Mouse (Mus musculus): ENCODE measurements around the gene Pkmyt1. TPM values are rescaled to one million over a fixed set of nuclear protein-coding genes. Genes with fewer than 3 reads are reported as not detected.

Gene Pkmyt1
- total RNA-seq (2023): 10 to 100 TPM; 39.0 to 46.1 TPM

GRCm38 (mm10) chr17:23725999-23726757 is at the start of gene Pkmyt1:
TSS of gene Pkmyt1 (plus strand) at chr17:23726336.

GRCm38 (mm10) chr17:23677236-23677679 is 48.9 kb upstream of the Pkmyt1 start, which contains the start of gene Tnfrsf12a:
TSS of gene Tnfrsf12a (minus strand) at chr17:23677468.

DNA sequence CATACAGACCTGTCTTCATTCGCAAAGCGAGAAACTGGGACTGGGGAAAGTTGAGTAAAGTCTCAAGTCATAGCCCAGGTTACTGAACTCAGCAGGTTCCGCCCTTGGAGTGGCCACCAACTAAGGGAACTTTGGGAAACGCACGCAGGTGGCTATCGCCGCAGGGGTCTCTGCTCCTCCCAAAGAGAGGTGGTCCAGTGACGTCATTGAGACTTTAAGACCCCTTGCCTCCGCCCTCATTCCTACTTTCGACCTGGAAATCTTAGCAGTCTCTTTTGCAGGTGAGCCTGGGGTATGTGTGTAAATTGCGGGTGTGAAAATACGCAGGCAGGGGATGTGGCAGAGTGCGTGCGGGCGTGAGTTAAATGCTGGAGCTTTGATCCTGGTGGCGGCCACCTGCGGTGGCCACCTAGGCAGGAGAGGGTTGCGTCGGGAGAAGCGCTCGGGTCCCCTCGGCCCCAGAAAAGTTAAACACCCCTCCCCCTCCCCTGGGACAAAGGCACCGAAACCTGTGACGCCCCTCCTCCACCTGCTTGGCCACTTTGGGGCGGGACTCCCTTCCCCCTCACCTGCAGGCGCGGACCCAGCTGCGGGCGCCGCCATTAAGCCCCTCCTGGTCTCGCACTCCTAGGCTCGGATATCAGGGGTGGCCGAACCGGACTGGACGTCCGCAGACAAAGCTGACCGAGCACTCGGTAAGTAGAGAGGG is 46.9 kb upstream of the Pkmyt1 start, which contains the start of gene Cldn6:
TSS of gene Cldn6 (plus strand) at position 123 of the 709 bp plus-strand sequence.

GRCm38 (mm10) chr17:23683856-23684672 is 42.1 kb upstream of the Pkmyt1 start, which contains the start of gene Cldn9:
TSS of gene Cldn9 (minus strand) at chr17:23684026.

DNA sequence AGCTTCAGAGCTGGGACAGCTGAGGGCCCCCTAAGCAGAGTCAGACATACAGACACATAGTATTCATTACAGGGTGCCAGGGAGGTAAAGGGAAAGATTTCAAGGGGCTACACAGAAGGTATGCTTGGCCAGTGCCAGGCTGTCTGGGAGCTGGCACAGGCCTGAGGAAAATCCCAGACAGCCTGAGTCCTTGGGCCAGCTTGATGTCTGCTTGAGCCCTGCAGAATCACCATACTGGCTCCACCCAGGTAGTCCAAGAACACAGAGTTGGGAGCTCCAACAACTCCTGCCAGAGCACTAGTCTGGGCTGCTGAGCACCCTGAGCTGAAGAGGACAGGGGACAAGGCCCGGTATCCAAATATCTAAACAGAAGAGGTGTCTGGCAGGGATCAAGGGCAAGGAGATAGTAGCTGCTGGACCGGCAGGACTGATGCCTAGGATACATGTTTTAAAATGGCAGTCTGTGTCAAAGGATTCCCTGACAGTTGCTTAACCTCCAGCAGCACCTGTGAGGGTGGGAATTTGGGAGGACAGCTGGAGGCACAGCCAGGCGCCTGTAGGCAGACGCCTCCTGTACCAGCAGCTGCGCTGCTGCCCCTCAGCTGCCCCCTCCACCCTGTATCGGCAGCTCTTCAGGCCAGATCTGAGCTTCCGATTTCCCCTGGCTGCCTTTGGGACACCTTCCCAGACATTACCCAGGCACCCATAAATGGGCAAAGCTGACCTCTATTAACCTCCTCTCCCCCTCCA is 3.6 kb upstream of the Pkmyt1 start, which contains the start of gene 1520401A03Rik:
TSS of gene 1520401A03Rik (minus strand) at position 408 of the 750 bp plus-strand sequence.

DNA sequence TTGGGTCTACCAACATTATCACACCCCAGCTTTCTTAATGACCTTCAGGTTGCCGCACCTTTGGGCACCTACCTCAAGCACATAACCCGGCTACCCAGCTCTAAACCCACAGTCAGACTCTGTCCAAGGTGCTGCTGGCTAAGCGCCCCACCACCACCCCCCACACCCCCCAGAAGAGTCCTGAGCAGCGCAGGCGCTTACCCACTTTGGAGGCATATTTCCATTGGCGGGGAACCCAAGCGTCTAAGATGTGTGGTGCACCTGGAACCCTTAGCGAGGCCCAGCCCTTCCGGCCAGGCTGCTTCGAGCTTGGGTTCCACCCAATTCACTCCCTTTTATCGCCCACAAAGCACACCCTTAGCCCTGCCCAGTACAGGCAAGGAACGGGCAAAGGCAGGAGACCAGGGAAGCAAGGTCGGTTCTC is 14.5 kb downstream of the Pkmyt1 start, which contains the start of gene Paqr4:
TSS of gene Paqr4 (minus strand) at position 270 of the 424 bp plus-strand sequence.

DNA sequence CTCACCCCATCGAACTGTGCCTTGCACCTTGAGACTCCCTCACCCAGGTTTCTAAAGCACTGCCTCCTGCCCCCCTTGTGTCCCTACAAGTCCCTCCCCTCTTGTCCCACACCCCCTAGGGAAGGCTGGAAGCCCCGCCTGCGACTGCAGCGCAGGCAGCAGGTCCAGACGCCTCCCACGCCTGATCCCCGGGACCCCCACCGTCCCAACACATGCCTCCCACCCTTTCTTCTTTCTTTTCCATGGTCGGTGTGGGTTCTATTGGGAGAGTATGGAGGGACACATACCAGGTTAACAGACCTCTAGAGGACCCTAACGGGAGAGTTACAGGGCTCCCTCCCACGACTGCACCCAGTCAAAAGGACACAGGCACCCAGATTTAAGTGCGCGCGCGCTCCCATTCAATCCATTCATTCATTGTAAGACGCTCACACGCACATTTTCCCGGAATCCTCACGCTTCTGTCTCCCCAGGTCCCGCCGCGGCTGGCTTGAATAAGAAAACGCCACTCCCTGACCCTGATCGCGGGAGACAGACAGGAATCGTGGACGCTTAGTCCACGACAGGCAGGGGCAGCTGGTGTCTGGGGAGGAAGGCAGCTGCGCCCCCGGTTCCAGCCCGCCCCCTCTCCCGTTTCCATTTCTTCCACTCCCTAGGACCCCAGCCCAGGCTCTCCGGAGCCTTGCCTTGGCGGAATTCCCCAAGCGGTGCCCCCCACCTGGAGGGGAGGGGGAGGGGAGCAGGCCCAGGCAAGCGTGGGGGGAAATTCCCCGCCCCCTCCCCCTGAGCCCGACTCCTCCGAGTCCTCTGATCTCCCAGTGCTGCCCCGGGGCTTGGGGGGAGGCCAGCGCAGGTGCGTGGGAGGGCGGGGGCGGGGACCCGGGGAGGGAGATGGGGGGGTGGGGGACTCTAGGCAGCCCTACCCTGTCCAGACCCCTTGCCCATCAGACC is 19.4 kb downstream of the Pkmyt1 start, which contains the start of gene Kremen2:
TSS of gene Kremen2 (minus strand) at position 533 of the 951 bp plus-strand sequence.

DNA sequence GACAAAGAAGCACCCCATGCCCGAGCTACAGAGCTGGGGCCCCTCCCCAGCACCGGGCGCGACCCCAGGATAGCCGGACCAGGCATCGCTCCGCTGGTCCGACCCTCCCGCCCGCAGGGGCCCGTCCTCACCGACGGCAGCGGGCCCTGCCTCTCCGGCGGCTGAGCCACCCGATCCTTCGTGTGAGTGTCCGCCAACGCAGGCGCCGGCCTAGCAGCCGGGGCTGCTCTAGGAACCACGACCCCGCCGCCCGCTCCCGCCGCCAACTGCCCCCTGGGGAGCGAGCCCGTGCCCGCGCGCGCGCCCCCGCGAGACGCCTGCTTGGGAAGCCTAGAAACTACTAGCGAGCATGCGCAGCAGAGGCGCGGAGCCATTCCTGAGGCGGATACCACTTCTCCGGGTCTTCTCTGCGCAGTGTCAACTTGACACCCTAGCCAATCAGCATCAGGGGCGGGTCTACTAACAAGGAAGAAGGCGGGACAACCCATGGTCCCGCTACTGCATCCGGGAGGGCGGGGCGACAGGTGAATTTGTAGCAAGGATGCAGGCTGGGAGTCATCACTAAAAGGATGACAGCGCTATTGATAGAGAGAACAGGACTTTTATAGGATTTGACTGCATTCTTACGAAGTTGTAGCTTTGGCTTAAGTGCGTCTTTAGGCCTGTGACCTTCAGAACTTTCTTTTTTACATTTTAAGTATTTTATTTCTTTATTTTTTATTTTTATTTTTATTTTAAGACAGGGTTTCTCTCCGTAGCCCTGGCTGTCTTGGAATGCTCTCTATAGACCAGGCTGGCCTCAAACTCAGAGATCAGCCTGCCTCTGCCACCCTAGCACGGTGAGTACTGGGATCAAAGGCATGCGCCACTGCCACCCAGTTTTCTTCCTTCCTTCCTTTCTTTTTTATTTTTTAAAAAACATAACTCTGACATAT is 45.4 kb downstream of the Pkmyt1 start, which contains the start of gene Flywch1:
TSS of gene Flywch1 (minus strand) at position 319 of the 935 bp plus-strand sequence.

DNA sequence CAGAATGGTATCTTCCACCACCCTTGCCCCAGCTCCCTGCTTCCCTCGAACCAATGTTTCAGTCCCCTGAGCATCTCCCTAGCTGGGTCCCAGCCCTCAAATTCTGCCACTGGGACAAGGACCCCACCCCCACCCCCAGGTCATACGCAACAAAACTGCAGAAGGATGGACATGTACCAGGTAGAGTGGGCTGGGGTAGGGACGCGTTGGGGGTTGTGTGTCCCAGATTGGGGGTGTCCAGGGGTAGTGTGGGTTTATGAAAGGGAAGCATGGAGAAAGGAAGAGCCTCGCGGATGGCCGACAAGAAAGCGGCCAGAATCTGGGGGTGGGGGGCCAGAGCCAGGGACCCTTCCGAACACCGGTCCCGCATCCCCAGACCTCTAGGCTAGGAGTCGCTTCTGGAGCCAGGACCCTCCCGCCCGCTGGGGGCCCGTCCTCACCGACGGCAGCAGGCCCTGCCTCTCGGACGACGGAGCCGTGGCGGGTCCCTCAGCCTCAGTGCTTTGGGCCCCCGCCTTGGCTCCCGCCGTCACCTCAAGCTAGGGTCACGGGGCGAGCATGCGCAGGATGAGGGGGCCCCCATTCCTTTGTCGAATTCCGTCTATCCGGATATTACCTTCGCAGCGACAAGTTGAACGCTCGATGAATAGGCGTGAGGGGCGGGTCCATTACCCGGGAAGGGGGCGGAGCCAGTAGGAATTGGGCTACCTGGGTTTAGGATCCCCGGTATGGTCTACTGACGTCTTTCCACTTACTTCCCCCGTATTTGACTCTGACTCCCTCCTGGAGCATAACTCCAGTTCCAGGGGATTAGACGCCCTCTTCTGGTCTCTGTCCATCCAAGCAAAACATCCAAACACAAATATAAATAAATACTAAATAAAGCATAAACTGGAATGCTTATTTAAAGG is 59.7 kb downstream of the Pkmyt1 start, which contains the start of gene Flywch2:
TSS of gene Flywch2 (minus strand) at position 521 of the 911 bp plus-strand sequence.

Other genes with a start within 250 kb of the Pkmyt1 start
- gene Vmn2r117, start 246.6 kb upstream of the Pkmyt1 start, total RNA-seq (2023): not detected
- gene Zfp213, start 162.1 kb upstream of the Pkmyt1 start, total RNA-seq (2023): 1 to 10 TPM; 2.8 to 3.3 TPM
- under 1 TPM in 1 of 2 experiments, not detected in 1; 0.16 TPM for gene Zfp13, start 126.8 kb upstream of the Pkmyt1 start, total RNA-seq (2023)
- under 1 TPM in 1 of 2 experiments, not detected in 1; 0.20 TPM for gene Zscan10, start 125.5 kb upstream of the Pkmyt1 start, total RNA-seq (2023)
- 100 to 1,000 TPM; 161 to 190 TPM for gene Mmp25, start 81.1 kb upstream of the Pkmyt1 start, total RNA-seq (2023)
- gene Bicdl2, start 65.8 kb upstream of the Pkmyt1 start, total RNA-seq (2023): 1 to 10 TPM; 2.6 to 2.8 TPM
- 10 to 100 TPM; 48.9 to 58.6 TPM for gene Hcfc1r1, start 52.7 kb upstream of the Pkmyt1 start, total RNA-seq (2023)
- 10 to 100 TPM; 17.9 to 22.9 TPM for gene Thoc6, start 52.5 kb upstream of the Pkmyt1 start, total RNA-seq (2023)
- gene Tnfrsf12a, start 48.9 kb upstream of the Pkmyt1 start, total RNA-seq (2023): 1 to 10 TPM; 4.0 to 4.9 TPM
- gene Cldn6, start 47.1 kb upstream of the Pkmyt1 start, total RNA-seq (2023): not detected
- gene Cldn9, start 42.3 kb upstream of the Pkmyt1 start, total RNA-seq (2023): not detected
- gene 1520401A03Rik, start 3.6 kb upstream of the Pkmyt1 start, total RNA-seq (2023): not detected
- 1 to 10 TPM; 2.8 to 4.6 TPM for gene Paqr4, start 14.5 kb downstream of the Pkmyt1 start, total RNA-seq (2023)
- gene Kremen2, start 19.5 kb downstream of the Pkmyt1 start, total RNA-seq (2023): not detected
- gene Flywch1, start 45.3 kb downstream of the Pkmyt1 start, total RNA-seq (2023): 1 to 10 TPM; 6.5 to 7.1 TPM
- not detected for gene Flywch2, start 59.7 kb downstream of the Pkmyt1 start, total RNA-seq (2023)
- 100 to 1,000 TPM; 541 to 597 TPM for gene Srrm2, start 64.2 kb downstream of the Pkmyt1 start, total RNA-seq (2023)
- gene Elob, start 102.8 kb downstream of the Pkmyt1 start, total RNA-seq (2023): 100 to 1,000 TPM; 152 to 189 TPM
- gene Prss33, start 109.7 kb downstream of the Pkmyt1 start, total RNA-seq (2023): not detected
- gene Prss32, start 117.5 kb downstream of the Pkmyt1 start, total RNA-seq (2023): not detected
- gene Prss41, start 117.8 kb downstream of the Pkmyt1 start, total RNA-seq (2023): not detected
- not detected for gene Prss21, start 141.7 kb downstream of the Pkmyt1 start, total RNA-seq (2023)
- not detected for gene Dcpp1, start 154.5 kb downstream of the Pkmyt1 start, total RNA-seq (2023)
- not detected for gene Dcpp2, start 154.5 kb downstream of the Pkmyt1 start, total RNA-seq (2023)
- not detected for gene Dcpp3, start 191.1 kb downstream of the Pkmyt1 start, total RNA-seq (2023)
- not detected for gene Sbp, start 215.3 kb downstream of the Pkmyt1 start, total RNA-seq (2023)
- not detected for gene Sbpl, start 228.9 kb downstream of the Pkmyt1 start, total RNA-seq (2023)